Mouse (Mus musculus): ENCODE data around the gene Cdc42ep1.

GRCm38 (mm10) chr15:78808980-78809379 is 33.4 kb upstream of the Cdc42ep1 start:
- TF ChIP-seq EP300 (IDR thresholded peaks at IDR 0.05; ENCODE audit: low read depth) (no peak), CTCF (IDR thresholded peaks at IDR 0.05; ENCODE audit: low read depth) (no peak)
